Mouse (Mus musculus): ENCODE results near the gene Gm10188.

- TF ChIP-seq EP300 (optimal IDR thresholded peaks at IDR 0.05) (no peak), CTCF (IDR thresholded peaks at IDR 0.05; ENCODE audit: low read depth) (peak; percentile 44)
Observed at GRCm38 (mm10) chr1:132191786-132192680, 37.5 kb downstream of the Gm10188 start.
